Mouse (Mus musculus) embryonic facial prominence, embryonic 12.5 days (tissue): ENCODE data around the gene Zfp185. TPM values are rescaled to one million over a fixed set of nuclear protein-coding genes. Genes with fewer than 3 reads are reported as not detected.

Experiments used
- ATAC-seq: fragments of 200-750 bp; cut with Nextera tagmentation; 2 replicates; pipeline ENCODE4 v1.8.0; 2017; ENCODE audit not compliant: insufficient number of reproducible peaks, insufficient read depth, low FRiP score, low TSS enrichment
- H3K27ac ChIP-seq: fragments of 300-500 bp; sonication (generic); 2 replicates; pipeline ENCODE4 v1.5.1; 2016; ENCODE audit warnings: mild to moderate bottlenecking
- H3K27me3 ChIP-seq: fragments of 300-500 bp; sonication (generic); 2 replicates; pipeline ENCODE4 v1.6.1; 2016; ENCODE audit warnings: mild to moderate bottlenecking, moderate library complexity
- H3K36me3 ChIP-seq: fragments of 300-500 bp; sonication (generic); 2 replicates; pipeline ENCODE4 v1.6.1; 2016; ENCODE audit warnings: mild to moderate bottlenecking
- H3K4me1 ChIP-seq: fragments of 300-500 bp; sonication (generic); 2 replicates; pipeline ENCODE4 v1.6.1; 2016
- H3K4me2 ChIP-seq: fragments of 300-500 bp; sonication (generic); replicated peaks from 2 replicates; pipeline ENCODE4 v1.6.1; 2016; ENCODE audit warnings: mild to moderate bottlenecking, moderate library complexity
- H3K4me3 ChIP-seq: fragments of 300-500 bp; sonication (generic); 2 replicates; pipeline ENCODE4 v1.5.1; 2016; ENCODE audit warnings: mild to moderate bottlenecking
- H3K9ac ChIP-seq: fragments of 300-500 bp; sonication (generic); 2 replicates; pipeline ENCODE4 v1.6.1; 2016; ENCODE audit warnings: mild to moderate bottlenecking, moderate library complexity
- H3K9me3 ChIP-seq: fragments of 300-500 bp; sonication (generic); 2 replicates; pipeline ENCODE4 v1.6.1; 2016; ENCODE audit warnings: mild to moderate bottlenecking, moderate library complexity
- WGBS: fragments of 180-500 bp; shearing (Covaris S2); methylation state at CpG from one replicate; pipeline ENCODE4 v1.1.7; 2016; 5-methylcytosine and 5-hydroxymethylcytosine counted together
- polyA plus RNA-seq: library from polyadenylated mRNA; unstranded; fragments of >200 nt; fragmentation: Nextera tagmentation; extraction: Ambion mirVana; gene quantifications from 2 replicates; pipeline ENCODE4 v1.2.1, GENCODE M21; 2016

Gene Zfp185
- polyA plus RNA-seq, 1 experiment from 2014 or later = 11.3 TPM

DNA sequence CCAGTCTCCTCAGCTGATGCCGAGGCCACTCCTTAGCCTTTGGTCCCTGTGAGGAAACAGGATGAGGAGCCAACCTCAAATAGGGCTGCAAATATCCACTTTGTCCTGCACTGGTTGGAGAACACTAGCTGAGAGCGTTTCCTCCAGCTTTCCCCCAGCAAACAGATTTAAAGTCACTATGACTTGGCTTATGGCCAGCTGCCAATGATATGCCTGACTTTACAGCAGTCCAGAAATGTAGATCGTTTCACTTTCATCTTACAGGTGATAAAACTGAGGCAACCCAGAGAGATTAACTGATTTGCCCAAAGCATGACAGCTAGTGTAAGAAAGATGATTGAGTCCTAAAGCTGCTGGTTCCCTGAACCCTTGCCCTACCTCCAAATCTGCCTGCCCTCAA, 8.4 kb downstream of the Zfp185 start:
- no peaks in the 10 kb centered on the region for H3K36me3 ChIP-seq
- no peaks in the 10 kb centered on the region; the same call in 1 of the 2 replicates for H3K27me3 ChIP-seq
- no peaks in the 10 kb centered on the region for H3K9me3 ChIP-seq
- no peak for ATAC-seq
- no peak overlapping the region for H3K4me2 ChIP-seq
- H3K27ac ChIP-seq = no peak overlapping the region
- H3K9ac ChIP-seq = no peak overlapping the region
- H3K4me3 ChIP-seq = no peak overlapping the region
- WGBS = 76% methylated on average over 3 of the region's 3 CpGs
- H3K4me1 ChIP-seq = no peaks in the 10 kb centered on the region

- Histone ChIP-seq H3K4me1 (no peaks in the 10 kb centered on the region), H3K4me2 (no peak overlapping the region), H3K4me3 (no peak overlapping the region), H3K27ac (no peak overlapping the region), H3K9ac (no peak overlapping the region), H3K27me3 (no peaks in the 10 kb centered on the region), H3K9me3 (no peaks in the 10 kb centered on the region), H3K36me3 (no peaks in the 10 kb centered on the region)
- ATAC-seq = no peak
- 88% methylated on average over 5 of the region's 5 CpGs for WGBS
Measured at GRCm38 (mm10) chrX:73003110-73003509, 16.0 kb downstream of the Zfp185 start.

DNA sequence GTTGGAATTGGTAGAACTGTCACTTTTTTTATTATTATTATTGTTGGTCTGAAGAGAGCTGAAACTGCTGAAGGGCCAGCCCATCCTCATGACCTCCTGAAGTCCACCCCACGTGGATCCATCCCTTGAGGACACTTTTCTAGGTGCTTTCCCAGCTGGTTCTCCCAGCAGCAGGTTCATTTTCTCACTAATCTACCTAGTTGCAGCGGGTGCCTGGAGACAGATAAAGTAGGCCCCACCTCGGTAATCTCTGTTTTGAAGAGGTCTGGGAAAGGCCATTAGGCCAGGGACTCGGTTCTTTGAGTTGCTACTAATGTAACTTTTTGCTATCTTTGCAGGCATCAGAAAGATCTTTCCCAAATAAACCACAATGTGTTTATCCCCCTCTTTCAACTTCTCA, 18.5 kb downstream of the Zfp185 start:
- H3K4me3 ChIP-seq = no peak overlapping the region
- H3K36me3 ChIP-seq = no peaks in the 10 kb centered on the region
- no peak overlapping the region for H3K27ac ChIP-seq
- 66% methylated on average over 4 of the region's 4 CpGs for WGBS
- H3K4me2 ChIP-seq = no peak overlapping the region
- no peaks in the 10 kb centered on the region for H3K27me3 ChIP-seq
- H3K9ac ChIP-seq = no peak overlapping the region
- H3K4me1 ChIP-seq = no peaks in the 10 kb centered on the region
- no peak for ATAC-seq
- no peaks in the 10 kb centered on the region for H3K9me3 ChIP-seq

DNA sequence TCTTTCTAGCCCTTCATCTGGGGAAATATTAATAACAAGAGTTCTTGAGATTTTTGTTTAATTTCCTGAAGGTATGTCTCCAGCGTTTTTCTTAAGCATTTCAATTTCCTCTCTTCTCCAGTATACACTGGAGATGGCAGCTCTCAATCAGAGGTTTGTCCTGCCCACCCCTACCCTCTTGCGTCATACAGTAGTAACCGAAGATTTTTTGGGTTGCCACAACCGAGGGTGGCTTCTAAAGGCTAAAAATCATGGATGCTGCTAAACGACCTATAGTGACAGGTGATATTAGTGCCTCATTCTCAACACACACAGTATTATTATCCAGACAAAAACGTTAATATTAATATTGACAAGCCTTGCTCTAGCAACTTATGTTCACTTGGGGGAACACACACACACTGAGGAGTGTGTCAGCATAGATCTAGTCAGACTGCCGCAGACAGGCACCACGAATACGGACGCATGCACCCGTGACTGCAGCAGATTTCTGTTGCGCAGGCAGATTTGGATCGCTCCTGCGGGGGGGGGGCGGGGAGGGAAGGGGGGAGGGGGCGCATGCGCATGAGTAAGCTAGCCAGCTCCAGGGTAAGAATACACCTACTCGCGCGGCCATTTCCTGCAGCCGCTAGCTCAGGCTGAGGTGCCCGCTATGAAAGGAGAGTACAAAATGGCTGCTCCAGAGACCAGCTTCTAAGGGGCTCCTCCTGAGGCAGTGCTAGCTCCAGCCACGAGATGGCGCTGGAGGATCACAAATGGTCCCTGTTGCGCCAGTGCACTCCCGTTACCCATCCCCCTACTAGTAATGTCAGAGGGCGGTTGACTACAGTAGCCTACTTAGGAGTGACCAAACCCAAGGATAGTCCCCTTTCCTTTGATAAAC, 20.7 kb downstream of the Zfp185 start:
- 16% methylated on average over 25 of the region's 27 CpGs for WGBS
- no peaks in the 10 kb centered on the region; the same call in 1 of the 2 replicates for H3K27me3 ChIP-seq
- no peaks in the 10 kb centered on the region for H3K36me3 ChIP-seq
- no peaks in the 10 kb centered on the region for H3K4me1 ChIP-seq
- peak; percentile 98 for ATAC-seq
- H3K4me2 ChIP-seq = peak overlapping the region; percentile 36
- H3K9me3 ChIP-seq = no peaks in the 10 kb centered on the region
- peak overlapping the region; percentile 4; the same call in 1 of the 2 replicates for H3K27ac ChIP-seq
- peak overlapping the region; percentile 29 for H3K4me3 ChIP-seq
- H3K9ac ChIP-seq = peak overlapping the region; percentile 7; the same call in 1 of the 2 replicates

DNA sequence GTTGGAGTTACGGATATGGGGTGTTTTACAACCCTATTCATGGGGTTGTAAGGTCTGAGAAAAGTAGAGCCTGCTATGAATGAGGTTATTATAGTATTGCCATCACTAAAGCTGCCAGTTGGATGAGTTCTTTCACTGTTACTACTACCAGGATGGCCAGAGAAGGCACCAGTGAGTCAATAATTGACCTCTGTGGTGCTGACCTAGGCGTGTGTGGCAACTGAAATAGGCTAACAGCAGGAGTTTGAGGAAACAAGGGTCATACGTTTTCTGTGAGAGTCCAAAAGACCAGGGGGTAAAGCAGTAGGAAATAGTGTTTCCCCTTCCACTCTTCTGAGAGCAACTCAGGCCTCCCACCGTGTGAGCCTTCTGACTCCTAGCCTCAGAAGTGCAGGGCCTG, 25.7 kb downstream of the Zfp185 start:
- Histone ChIP-seq H3K9ac (no peak overlapping the region), H3K4me3 (no peak overlapping the region), H3K36me3 (no peaks in the 10 kb centered on the region), H3K27ac (no peak overlapping the region), H3K9me3 (no peaks in the 10 kb centered on the region), H3K27me3 (no peaks in the 10 kb centered on the region; the same call in 1 of the 2 replicates), H3K4me2 (no peak overlapping the region), H3K4me1 (no peaks in the 10 kb centered on the region)
- 60% methylated on average over 4 of the region's 4 CpGs for WGBS
- ATAC-seq = no peak

- no peak within 1 kb of the TSS for H3K9ac ChIP-seq
- H3K4me3 ChIP-seq = no peak within 1 kb of the TSS
- H3K4me1 ChIP-seq = no peaks in the 10 kb centered on the region
- H3K4me2 ChIP-seq = no peak within 1 kb of the TSS
- H3K27ac ChIP-seq = no peak within 1 kb of the TSS
- ATAC-seq = no peak
- 0 out of 2 replicates have a peak, but pooled peaks cover 5% of the 10 kb centered on the region for H3K27me3 ChIP-seq
- 79% methylated on average over 1 of the region's 1 CpGs for WGBS
- H3K9me3 ChIP-seq = no peaks in the 10 kb centered on the region
- H3K36me3 ChIP-seq = no peaks in the 10 kb centered on the region
Measured at GRCm38 (mm10) chrX:73037003-73037402, 49.9 kb downstream of the Zfp185 start, which contains the start of gene Pnma5. Gene Pnma5, minus strand, starts transcription at chrX:73037103.

DNA sequence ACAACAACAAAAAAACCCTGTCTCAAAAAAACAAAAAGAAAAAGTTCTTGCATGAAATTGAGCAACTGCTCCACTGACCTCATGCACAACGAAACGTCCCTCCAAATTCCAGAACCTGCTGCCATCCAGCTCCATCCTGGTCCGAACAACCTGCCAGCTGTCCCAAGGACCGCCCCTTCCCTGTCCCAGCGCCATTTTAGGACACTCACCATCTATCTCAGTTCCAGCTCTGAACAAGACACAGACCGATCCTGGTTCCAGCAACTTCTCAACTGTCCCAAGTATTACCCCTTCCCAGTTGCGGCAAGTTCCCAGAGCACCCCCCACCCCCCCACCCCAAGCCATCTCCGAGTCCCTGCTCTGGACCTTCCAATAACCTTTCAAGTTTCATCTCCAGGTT, 51.7 kb downstream of the Zfp185 start:
- Histone ChIP-seq H3K4me2 (no peak overlapping the region), H3K9me3 (no peaks in the 10 kb centered on the region), H3K4me1 (no peaks in the 10 kb centered on the region), H3K9ac (no peak overlapping the region), H3K27ac (no peak overlapping the region), H3K27me3 (0 out of 2 replicates have a peak, but pooled peaks cover 5% of the 10 kb centered on the region), H3K4me3 (no peak overlapping the region), H3K36me3 (no peaks in the 10 kb centered on the region)
- 82% methylated on average over 8 of the region's 8 CpGs for WGBS
- no peak for ATAC-seq

DNA sequence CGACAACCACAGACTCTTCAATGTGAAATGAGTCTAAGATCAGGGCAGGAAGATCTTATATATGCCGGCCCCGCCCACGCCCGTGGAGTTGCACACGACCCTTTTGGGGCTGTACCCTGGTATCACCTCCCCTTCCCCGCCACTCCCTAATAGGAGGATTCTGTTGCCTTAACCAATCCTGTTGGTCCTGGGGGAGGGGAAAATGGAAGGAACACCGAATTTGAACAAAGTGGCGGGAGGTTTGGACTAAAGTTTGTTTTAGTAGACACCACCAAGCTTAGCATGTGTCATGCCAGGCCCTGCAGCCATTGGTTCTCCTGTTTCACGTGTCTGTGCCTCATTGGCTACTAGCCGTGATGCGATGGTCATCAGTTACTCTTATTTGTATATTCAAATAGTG, 52.5 kb downstream of the Zfp185 start:
- Histone ChIP-seq H3K4me3 (no peak overlapping the region), H3K27me3 (0 out of 2 replicates have a peak, but pooled peaks cover 5% of the 10 kb centered on the region), H3K36me3 (no peaks in the 10 kb centered on the region), H3K4me2 (no peak overlapping the region), H3K9ac (no peak overlapping the region), H3K27ac (no peak overlapping the region), H3K4me1 (no peaks in the 10 kb centered on the region), H3K9me3 (no peaks in the 10 kb centered on the region)
- WGBS = 83% methylated on average over 12 of the region's 12 CpGs
- ATAC-seq = no peak

GRCm38 (mm10) chrX:73053860-73054563, 66.9 kb downstream of the Zfp185 start:
- Histone ChIP-seq H3K4me1 (no peaks in the 10 kb centered on the region), H3K36me3 (no peaks in the 10 kb centered on the region), H3K27ac (no peak overlapping the region), H3K27me3 (no peaks in the 10 kb centered on the region), H3K9me3 (no peaks in the 10 kb centered on the region), H3K9ac (no peak overlapping the region), H3K4me2 (peak overlapping the region; percentile 21; the same call in 1 of the 2 replicates), H3K4me3 (no peak overlapping the region)
- 16% methylated on average over 14 of the region's 14 CpGs for WGBS
- peak; percentile 93 for ATAC-seq

GRCm38 (mm10) chrX:73061528-73061927, 74.4 kb downstream of the Zfp185 start:
- no peaks in the 10 kb centered on the region for H3K4me1 ChIP-seq
- no peaks in the 10 kb centered on the region for H3K36me3 ChIP-seq
- no peak overlapping the region for H3K4me3 ChIP-seq
- H3K27me3 ChIP-seq = 0 out of 2 replicates have a peak, but pooled peaks cover 8% of the 10 kb centered on the region
- H3K4me2 ChIP-seq = no peak overlapping the region
- H3K9ac ChIP-seq = no peak overlapping the region
- whole genome bisulfite sequencing = 83% methylated on average over 1 of the region's 1 CpGs
- no peak overlapping the region for H3K27ac ChIP-seq
- H3K9me3 ChIP-seq = no peaks in the 10 kb centered on the region
- no peak for ATAC-seq

DNA sequence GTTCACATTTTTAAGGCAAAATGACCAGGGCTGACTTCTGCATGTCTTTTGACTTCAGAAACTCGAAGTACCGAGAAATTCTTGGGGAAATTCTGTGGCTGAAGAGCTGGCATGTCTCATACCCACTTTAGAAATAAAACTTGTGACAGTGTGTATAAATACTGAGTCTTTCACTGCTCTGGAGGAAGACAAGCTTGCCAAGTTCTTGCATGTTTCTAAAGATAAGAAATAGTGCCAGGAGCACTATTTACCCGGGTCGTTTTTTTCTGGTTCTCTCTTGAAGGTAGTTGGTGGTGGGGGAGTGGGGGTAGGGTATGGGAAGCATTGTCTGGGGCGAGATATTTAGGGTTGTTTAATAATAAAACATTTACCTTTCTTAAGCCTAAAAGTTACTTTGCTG, 75.2 kb downstream of the Zfp185 start:
- Histone ChIP-seq H3K4me2 (no peak overlapping the region), H3K27ac (no peak overlapping the region), H3K4me3 (no peak overlapping the region), H3K4me1 (no peaks in the 10 kb centered on the region), H3K9me3 (no peaks in the 10 kb centered on the region), H3K36me3 (no peaks in the 10 kb centered on the region), H3K27me3 (0 out of 2 replicates have a peak, but pooled peaks cover 8% of the 10 kb centered on the region), H3K9ac (no peak overlapping the region)
- WGBS = 55% methylated on average over 5 of the region's 5 CpGs
- ATAC-seq = no peak
